Mouse (Mus musculus) liver, embryonic 14.5 days (tissue): ENCODE measurements around the gene Stk32b.

Experiments used
- CTCF ChIP-seq: IDR thresholded peaks from 2 replicates; pipeline ENCODE4 v1.5.1; 2016; ENCODE audit warnings: antibody characterized with exemption, low read depth, control low read depth
- EP300 ChIP-seq: IDR thresholded peaks from 2 replicates; pipeline ENCODE4 v1.6.1; 2016; ENCODE audit warnings: antibody characterized with exemption, low read depth

- no peak for TF ChIP-seq CTCF
- TF ChIP-seq EP300, result no peak
These were observed 89.4 kb downstream of the Stk32b start for GRCm38 (mm10) chr5:37627437-37628163.
